Mouse (Mus musculus): ENCODE data around the gene Pde6b.

The Pde6b gene

GRCm38 (mm10) chr5:108388201-108388600 is at the start of gene Pde6b:
Gene Pde6b (plus strand): TSS chr5:108388391.
- DNase-seq (ENCODE audit: low read depth, low spot score) = no peak

- DNase-seq (ENCODE audit: low read depth, low spot score) = no peak
These were observed 44.5 kb upstream of the Pde6b start for GRCm38 (mm10) chr5:108343680-108344170.

- DNase-seq (ENCODE audit: low read depth, low spot score) = no peak
These were observed 42.7 kb upstream of the Pde6b start for GRCm38 (mm10) chr5:108345313-108346071.

- peak; percentile 58 for DNase-seq (ENCODE audit: low read depth, low spot score)
These were observed 40.3 kb upstream of the Pde6b start for GRCm38 (mm10) chr5:108347843-108348242.

GRCm38 (mm10) chr5:108349511-108350148 is 38.6 kb upstream of the Pde6b start:
- peak; percentile 78 for DNase-seq (ENCODE audit: low read depth, low spot score)

- no peak for DNase-seq (ENCODE audit: low read depth, low spot score)
These were observed 34.1 kb upstream of the Pde6b start for GRCm38 (mm10) chr5:108354056-108354455.

- DNase-seq (ENCODE audit: low read depth, low spot score) = no peak
These were observed 30.3 kb upstream of the Pde6b start for GRCm38 (mm10) chr5:108357862-108358261.

GRCm38 (mm10) chr5:108359491-108359890 is 28.7 kb upstream of the Pde6b start:
- DNase-seq (ENCODE audit: low read depth, low spot score) = no peak

- DNase-seq (ENCODE audit: low read depth, low spot score) = no peak
These were observed 28.0 kb upstream of the Pde6b start for GRCm38 (mm10) chr5:108360211-108360610.

- no peak for DNase-seq (ENCODE audit: low read depth, low spot score)
These were observed 25.9 kb upstream of the Pde6b start for GRCm38 (mm10) chr5:108362330-108362729.

GRCm38 (mm10) chr5:108366328-108366983 is 21.7 kb upstream of the Pde6b start:
- DNase-seq (ENCODE audit: low read depth, low spot score) = no peak

GRCm38 (mm10) chr5:108366984-108367841 is 21.0 kb upstream of the Pde6b start:
- no peak for DNase-seq (ENCODE audit: low read depth, low spot score)

- DNase-seq (ENCODE audit: low read depth, low spot score) = no peak
These were observed 20.3 kb upstream of the Pde6b start, which contains the start of gene Gm42517 for GRCm38 (mm10) chr5:108367871-108368332. Gene Gm42517 (minus strand): TSS chr5:108367922.

GRCm38 (mm10) chr5:108368446-108368845 is 19.7 kb upstream of the Pde6b start:
- no peak for DNase-seq (ENCODE audit: low read depth, low spot score)

GRCm38 (mm10) chr5:108368851-108369621 is 19.2 kb upstream of the Pde6b start:
- DNase-seq (ENCODE audit: low read depth, low spot score) = no peak

- no peak for DNase-seq (ENCODE audit: low read depth, low spot score)
These were observed 18.2 kb upstream of the Pde6b start for GRCm38 (mm10) chr5:108369964-108370363.

GRCm38 (mm10) chr5:108374079-108374478 is 14.1 kb upstream of the Pde6b start:
- DNase-seq (ENCODE audit: low read depth, low spot score) = no peak

- no peak for DNase-seq (ENCODE audit: low read depth, low spot score)
These were observed 12.1 kb upstream of the Pde6b start for GRCm38 (mm10) chr5:108376059-108376458.

- DNase-seq (ENCODE audit: low read depth, low spot score) = no peak
These were observed 9.8 kb upstream of the Pde6b start for GRCm38 (mm10) chr5:108378346-108378745.

GRCm38 (mm10) chr5:108385632-108386031 is 2.6 kb upstream of the Pde6b start:
- DNase-seq (ENCODE audit: low read depth, low spot score) = no peak

Measured in A20 (cell line).